Mouse (Mus musculus) cerebellum, adult 11-12 months (tissue): ENCODE data around the gene Dusp28.

Experiments used
- DNase-seq: peaks from one replicate; pipeline ENCODE4 v3.0.0; 2022

Dusp28 gene

GRCm38 (mm10) chr1:92943219-92943989 lies 36.6 kb downstream of the Dusp28 start:
- no peak for DNase-seq

GRCm38 (mm10) chr1:92947966-92948365 lies 41.2 kb downstream of the Dusp28 start:
- no peak for DNase-seq

GRCm38 (mm10) chr1:92949426-92949825 lies 42.6 kb downstream of the Dusp28 start:
- no peak for DNase-seq

DNA sequence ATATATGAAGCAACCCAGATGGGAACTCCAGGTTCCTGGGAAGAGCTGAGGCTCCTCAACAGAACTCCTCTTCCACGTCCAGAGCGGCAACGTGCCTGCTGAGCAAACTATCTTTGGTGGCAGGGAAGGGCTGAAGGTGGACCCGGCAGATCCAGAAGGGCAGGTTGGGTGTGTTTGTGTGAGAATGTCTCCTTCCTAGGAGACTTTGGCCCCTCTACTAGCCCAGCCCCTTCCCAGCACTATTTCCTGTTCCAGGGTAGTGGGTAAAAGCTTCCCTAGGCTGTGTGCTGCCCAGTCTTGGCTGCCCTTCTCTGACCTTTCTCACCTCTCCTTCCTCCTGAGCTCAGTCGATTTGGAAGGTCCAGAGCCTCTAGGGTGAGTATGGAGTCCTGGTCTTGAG lies 43.8 kb downstream of the Dusp28 start, which contains the start of gene Gpr35:
Gpr35 (plus strand) TSS at position 259 of the 400 bp plus-strand sequence.
- no peak for DNase-seq

GRCm38 (mm10) chr1:92953641-92954040 lies 46.9 kb downstream of the Dusp28 start:
- DNase-seq, result no peak

DNA sequence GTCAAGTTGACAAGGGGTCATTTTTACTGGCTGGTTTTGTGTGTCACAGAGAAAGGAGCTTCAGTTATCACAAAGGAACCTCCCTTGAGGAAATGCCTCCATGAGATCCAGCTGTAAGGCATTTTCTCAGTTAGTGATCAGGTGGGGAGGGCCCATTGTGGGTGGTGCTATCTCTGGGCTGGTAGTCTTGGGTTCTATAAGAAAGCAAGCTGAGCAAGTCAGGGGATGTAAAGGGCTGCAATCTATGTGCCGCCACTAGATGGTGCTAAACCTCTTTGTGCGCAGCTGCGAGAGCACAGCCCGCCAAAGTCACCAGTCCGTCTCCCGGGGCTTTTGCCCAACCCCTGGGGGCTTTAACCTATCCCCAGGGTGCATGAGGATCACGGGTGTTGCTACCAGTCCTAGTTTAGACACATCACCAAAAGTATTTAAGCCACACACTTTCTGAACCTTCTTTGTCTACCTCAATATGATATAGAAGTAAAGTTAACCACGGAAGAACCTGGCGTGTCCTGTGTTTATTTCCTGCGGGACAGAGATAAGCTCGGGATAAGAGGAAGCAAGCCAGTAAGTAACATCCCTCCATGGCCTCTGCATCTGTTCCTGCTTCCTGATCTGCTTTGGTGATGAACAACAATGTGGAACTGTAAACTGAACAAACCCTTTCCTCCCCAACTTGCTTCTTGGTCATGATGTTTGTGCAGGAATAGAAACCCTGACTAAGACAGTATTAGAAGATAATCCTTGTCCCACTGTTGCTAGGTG lies 50.0 kb downstream of the Dusp28 start:
- DNase-seq, result peak; percentile 57
